Mouse (Mus musculus) heart, adult 11 months (tissue): ENCODE data around the gene Cbln1.

Experiments
- DNase-seq: peaks from one replicate; pipeline ENCODE4 v3.0.0; 2022

Gene Cbln1

DNA sequence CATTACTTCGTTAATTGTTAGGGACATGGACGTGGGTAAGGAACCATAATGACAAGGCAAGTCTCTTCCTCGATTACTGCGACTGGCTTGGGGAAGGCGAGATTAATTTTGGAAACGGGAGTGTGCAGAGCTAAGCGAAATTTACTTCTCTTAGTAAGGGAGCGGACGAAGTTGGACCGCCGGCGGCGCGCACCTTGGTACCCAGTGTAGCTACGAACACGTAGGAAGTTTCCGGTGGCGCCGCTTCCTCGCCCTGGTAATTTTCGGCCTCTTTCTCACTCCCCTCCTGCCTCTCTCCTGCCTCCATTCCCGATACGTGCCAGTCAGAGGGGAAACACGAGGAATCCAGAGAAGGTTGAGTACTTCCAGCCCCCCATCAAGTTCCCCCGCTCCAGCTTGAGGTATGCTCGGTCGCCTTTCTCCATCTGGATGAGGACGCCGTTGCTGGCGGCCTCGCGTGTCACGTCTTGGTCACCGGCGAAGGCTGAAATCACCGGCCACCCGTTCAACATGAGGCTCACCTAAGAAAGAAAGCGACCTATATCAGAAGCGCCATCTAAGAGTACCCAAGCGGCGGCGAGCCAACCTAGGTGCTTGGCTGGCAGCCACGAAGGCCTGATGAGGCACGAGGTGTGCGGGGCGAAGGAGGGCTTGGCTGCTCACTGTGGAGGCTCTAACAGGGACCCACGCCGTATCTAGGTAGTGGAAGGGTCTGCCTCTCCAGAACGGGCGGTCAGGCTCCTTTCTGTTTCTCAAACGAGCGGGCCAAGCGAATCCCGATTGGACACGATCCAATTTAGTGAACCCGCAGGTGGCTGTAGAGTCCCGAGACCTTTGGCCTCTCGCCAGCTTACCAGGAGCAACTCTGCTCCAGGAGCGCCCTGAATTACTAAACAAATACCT is 2.2 kb downstream of the Cbln1 start:
- DNase-seq, result peak; percentile 85

DNA sequence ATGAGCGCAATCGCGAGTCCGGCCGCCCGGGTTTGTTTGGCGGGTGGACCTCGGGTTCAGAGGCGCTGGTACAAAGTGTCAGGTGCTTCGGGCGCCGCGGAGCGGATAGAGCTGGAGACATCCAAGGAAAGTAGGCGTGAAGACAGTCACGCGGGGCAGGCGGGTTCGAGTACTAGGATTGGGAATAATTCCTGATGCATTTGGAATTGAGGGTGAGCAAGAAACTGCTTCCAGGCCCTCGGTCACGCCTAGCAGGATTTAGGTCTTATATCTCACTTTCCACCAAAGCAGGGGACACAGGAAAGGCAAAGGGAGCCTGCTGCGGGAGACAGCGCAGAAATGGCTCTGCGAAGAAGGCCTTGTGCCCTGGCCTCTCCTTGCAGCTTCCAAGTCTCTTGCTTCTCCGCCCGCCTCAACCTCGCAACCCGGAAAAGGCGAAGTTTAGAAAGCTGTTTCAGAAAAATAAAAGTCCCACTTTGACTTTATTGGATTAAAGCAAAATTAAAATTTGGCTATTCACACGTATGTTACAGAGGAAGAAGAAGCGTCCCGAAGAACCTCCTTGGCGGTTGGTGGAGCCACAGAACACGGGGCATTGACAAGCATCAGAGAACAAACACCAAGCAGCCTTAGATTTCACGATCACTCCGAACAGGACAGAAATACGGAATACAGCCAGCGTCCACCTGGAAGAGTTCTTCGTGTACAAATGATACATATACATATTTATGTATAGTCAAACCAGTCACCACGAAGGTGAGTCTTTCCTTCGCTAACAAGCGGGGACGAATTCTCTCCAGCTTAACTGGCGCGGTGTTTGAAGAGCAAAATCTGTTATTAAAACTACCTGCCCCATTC is 3.2 kb downstream of the Cbln1 start:
- DNase-seq, result peak; percentile 87

- DNase-seq, result peak; percentile 63
Observed at GRCm38 (mm10) chr8:87468416-87468957, 3.9 kb downstream of the Cbln1 start.

DNA sequence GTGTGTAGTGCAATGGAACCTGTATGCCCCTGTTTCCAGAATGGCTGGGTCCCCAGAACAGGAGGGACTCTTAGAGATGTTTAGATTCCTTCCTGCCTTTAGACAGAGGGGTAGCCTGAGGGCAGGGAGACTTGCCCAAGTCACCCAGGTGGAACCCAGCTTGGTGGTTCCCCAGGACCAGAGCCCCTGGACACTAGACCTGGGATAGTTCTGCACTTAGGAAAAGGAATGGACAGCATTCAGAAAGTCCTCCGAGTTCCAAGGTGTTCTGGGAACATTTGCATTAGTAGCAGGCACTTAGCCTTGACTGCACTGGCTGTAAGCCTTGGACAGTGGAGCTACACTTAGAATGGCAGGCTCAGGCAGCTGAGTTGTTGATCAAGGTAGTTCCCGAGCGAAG is 4.5 kb downstream of the Cbln1 start:
- DNase-seq, result peak; percentile 79

DNA sequence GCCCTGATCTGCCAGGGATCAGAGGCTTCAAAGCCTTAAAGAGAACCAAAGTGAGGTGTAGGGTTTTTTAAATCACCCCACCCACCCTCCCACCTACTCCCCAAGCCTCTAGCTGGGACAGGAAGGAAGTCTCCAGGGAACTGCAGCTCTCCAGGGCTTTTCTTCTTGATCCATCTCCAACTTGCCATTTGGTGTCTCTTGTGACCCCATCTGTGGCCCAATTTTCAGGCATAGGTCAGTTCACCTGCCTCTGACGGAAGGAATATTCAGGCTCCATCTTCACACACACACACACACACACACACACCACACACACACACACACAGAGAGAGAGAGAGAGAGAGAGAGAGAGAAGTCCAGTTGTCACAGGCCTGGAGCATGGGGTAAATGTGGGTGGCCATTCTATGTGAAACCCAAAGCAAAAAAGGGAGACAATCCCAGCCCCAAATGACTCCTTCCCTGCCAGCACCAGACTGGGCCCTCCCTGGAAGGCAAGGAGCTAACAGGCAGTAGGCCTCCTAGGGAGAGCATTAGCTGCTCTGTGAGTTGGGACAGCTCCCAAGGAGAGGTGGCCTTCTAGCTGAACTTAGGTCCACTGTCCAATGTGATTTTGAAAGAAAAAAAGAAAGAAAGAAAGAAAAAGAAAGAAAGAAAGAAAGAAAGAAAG is 5.3 kb downstream of the Cbln1 start:
- peak; percentile 57 for DNase-seq

- peak; percentile 83 for DNase-seq
Observed at GRCm38 (mm10) chr8:87466335-87466734, 6.1 kb downstream of the Cbln1 start.

DNA sequence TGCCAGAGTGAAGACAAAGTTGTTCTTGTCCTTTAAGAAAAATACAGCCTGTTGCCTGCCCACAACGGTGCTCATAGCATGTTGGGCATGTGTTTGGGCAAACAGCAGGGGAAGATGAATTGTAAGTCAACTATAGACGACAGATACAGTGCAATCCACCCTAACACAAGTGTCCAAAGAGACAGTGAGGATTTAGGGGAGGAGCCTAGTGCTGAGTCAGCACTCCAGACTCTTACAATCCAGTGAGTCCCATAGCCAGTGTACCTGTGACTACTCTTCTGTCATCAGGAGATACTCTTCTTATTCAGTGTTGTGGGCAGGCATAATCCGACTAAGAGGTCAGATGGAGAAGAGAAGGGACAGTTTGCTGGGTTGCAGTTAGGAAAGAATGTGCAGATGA is 8.0 kb downstream of the Cbln1 start:
- peak; percentile 61 for DNase-seq

GRCm38 (mm10) chr8:87461801-87462200 is 10.6 kb downstream of the Cbln1 start:
- peak; percentile 28 for DNase-seq

DNA sequence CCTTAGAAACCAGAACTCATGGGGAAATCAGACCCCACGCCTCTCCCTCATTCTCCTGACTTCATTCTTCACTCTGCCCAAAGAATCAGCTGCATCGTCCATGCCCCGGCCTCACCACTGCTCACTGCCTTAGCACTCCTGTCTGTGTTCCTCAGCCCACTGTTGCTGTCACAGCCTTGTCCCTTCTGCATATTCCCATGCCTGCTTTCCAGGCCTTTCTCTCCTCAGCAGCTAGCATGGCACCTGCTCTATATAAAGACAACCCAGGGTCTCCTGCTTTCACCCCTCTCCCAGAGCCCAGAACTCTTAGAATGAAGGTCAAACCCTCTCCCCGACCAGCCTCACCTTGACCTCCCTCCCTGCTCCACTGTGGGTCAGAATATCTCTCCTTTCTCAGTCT is 15.5 kb downstream of the Cbln1 start:
- peak; percentile 63 for DNase-seq

DNA sequence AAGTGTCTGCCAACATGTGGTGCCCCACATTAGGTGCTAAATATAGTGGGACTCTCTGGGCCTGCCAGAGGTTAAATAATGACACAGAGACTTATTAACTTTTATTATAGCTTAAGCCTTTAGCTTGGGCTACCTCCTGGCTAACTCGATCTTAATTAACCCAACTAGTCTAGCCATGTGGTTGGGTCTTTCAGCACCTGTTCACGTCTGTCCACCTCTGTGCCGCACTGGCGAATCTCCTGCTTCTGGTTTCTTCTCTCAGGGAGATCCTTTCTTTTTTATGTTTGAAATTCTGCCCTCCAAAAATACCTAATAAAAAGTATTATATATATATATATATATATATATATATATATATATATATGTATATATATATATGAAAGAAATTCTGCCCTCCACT is 19.6 kb downstream of the Cbln1 start:
- DNase-seq, result peak; percentile 89

GRCm38 (mm10) chr8:87451737-87452136 is 20.7 kb downstream of the Cbln1 start:
- peak; percentile 94 for DNase-seq

DNA sequence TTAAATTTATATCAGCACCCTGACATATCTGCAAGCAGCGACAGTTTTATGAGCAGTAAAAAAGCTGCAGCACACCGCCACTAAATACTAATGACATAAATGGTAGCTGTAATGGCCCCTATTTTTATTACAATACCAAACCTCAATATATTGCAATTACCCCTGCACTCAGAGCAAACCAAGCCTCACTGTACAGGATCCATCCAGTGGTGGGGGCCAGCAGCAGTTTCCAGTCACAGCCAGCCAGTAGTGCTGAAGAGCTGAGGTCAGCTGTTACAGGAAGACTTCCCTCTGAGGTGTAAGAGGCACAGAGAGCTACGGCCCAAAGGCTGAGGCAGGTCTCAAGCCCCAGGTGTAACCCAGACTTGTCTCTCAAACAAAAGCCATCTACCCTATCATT is 37.8 kb downstream of the Cbln1 start:
- no peak for DNase-seq

DNA sequence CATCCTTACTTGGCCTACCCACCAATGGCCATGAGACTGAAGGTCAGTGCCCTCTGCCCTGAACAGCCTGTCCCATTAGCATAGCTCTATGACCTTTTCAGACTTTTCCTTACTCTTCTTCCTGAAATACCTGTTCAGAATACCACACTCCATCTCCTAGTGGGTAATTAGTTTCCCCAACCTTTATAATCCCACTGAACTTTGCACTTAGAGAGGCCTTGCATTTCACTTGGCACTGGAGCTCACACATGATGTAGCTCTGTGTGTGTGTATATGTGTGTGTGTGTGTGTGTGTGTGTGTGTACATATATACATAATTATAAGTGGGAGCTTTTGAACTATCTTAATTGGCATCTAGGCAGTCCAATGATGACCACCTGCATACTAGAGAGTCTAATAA is 45.2 kb downstream of the Cbln1 start:
- peak; percentile 18 for DNase-seq

DNA sequence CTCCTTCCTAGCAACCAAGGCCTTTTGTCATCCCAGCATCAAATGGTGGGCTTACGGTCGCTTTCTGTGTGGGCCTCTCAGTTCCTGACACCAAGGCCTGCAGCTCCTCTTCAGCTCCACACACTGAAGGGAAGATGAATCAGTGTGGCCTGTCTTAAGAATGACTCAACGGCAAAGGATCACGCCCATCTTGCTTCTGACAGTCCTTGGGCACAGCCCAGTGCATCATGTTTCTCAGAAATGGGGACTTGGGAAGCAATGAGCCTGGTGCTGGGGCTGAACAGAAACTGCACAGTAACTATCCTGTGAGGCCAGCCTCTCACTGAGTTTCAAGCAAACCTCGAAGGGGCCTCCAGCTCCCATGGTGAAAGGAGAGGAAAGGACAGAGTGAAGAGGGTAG is 47.7 kb downstream of the Cbln1 start:
- DNase-seq, result peak; percentile 41

GRCm38 (mm10) chr8:87421697-87422096 is 50.7 kb downstream of the Cbln1 start:
- DNase-seq, result peak; percentile 57
